Mouse (Mus musculus): Measurements from ENCODE around the gene Abca8b. TPM values are rescaled to one million over a fixed set of nuclear protein-coding genes. Genes with fewer than 3 reads are reported as not detected.

Abca8b gene
- total RNA-seq, 4 experiments from 2014 or later, result 6.9 to 10.4 (median 7.9) TPM

Other genes starting within 250 kb of the Abca8b start
- gene 1700012B07Rik, start 167.8 kb downstream of the Abca8b start, total RNA-seq (2022), result not detected
- 10 to 100 TPM; 30.6 to 64.3 (median 42.6) TPM for gene Abca8a, start 100.1 kb upstream of the Abca8b start, total RNA-seq (2022)
- gene Abca9, start 172.4 kb upstream of the Abca8b start, total RNA-seq (2022), result 10 to 100 TPM in 3 of 4 experiments, 1 to 10 TPM in 1; 8.9 to 11.2 (median 10.6) TPM